Mouse (Mus musculus): ENCODE data around the gene Zfp385b. TPM values are rescaled to one million over a fixed set of nuclear protein-coding genes. Genes with fewer than 3 reads are reported as not detected.

The Zfp385b gene
- total RNA-seq (2021): 0.49 and 1.9 TPM in 2 replicates
- long read RNA-seq, experiment 1: 0 reads
- long read RNA-seq, experiment 2, partial matches to known transcripts: 0 of 1 reads
- long read RNA-seq, experiment 2, other reads (novel, unspliced or antisense): 0 of 1 reads

GRCm38 (mm10) chr2:77819539-77819938 is at the start of gene Zfp385b:
Gene Zfp385b, minus strand, starts transcription at chr2:77819639.
- no peak for DNase-seq

- DNase-seq: no peak
Observed at GRCm38 (mm10) chr2:77863934-77864333, 44.5 kb upstream of the Zfp385b start.

- DNase-seq: no peak
Observed at GRCm38 (mm10) chr2:77863522-77863921, 44.1 kb upstream of the Zfp385b start.

GRCm38 (mm10) chr2:77841464-77841863 is 22.0 kb upstream of the Zfp385b start:
- no peak for DNase-seq

- DNase-seq: no peak
Observed at GRCm38 (mm10) chr2:77839587-77839986, 20.1 kb upstream of the Zfp385b start.

- no peak for DNase-seq
Observed at GRCm38 (mm10) chr2:77838688-77839087, 19.2 kb upstream of the Zfp385b start.

GRCm38 (mm10) chr2:77835781-77836180 is 16.3 kb upstream of the Zfp385b start:
- DNase-seq: no peak

- no peak for DNase-seq
Observed at GRCm38 (mm10) chr2:77826133-77826828, 6.8 kb upstream of the Zfp385b start.

GRCm38 (mm10) chr2:77823026-77823425 is 3.6 kb upstream of the Zfp385b start:
- no peak for DNase-seq

GRCm38 (mm10) chr2:77817357-77817894 is 2.0 kb downstream of the Zfp385b start:
- DNase-seq: no peak

GRCm38 (mm10) chr2:77816413-77817314 is 2.8 kb downstream of the Zfp385b start:
- peak; percentile 33 for DNase-seq

- DNase-seq: no peak
Observed at GRCm38 (mm10) chr2:77815775-77816412, 3.5 kb downstream of the Zfp385b start.

- DNase-seq: no peak
Observed at GRCm38 (mm10) chr2:77814896-77815295, 4.5 kb downstream of the Zfp385b start.

- DNase-seq: no peak
Observed at GRCm38 (mm10) chr2:77813029-77813428, 6.4 kb downstream of the Zfp385b start.

- no peak for DNase-seq
Observed at GRCm38 (mm10) chr2:77810748-77811147, 8.7 kb downstream of the Zfp385b start.

GRCm38 (mm10) chr2:77804781-77805180 is 14.7 kb downstream of the Zfp385b start:
- DNase-seq: no peak

GRCm38 (mm10) chr2:77802291-77802690 is 17.1 kb downstream of the Zfp385b start:
- DNase-seq: no peak

- no peak for DNase-seq
Observed at GRCm38 (mm10) chr2:77801430-77801829, 18.0 kb downstream of the Zfp385b start.

GRCm38 (mm10) chr2:77801009-77801408 is 18.4 kb downstream of the Zfp385b start:
- no peak for DNase-seq

- DNase-seq: no peak
Observed at GRCm38 (mm10) chr2:77797233-77797632, 22.2 kb downstream of the Zfp385b start.

- DNase-seq: peak; percentile 54
Observed at GRCm38 (mm10) chr2:77795859-77796552, 23.4 kb downstream of the Zfp385b start.

- DNase-seq: peak; percentile 30
Observed at GRCm38 (mm10) chr2:77790846-77791245, 28.6 kb downstream of the Zfp385b start.
